Comparison of ENCODE assay signal across 16 mouse cellular contexts in the genomic region with DNA sequence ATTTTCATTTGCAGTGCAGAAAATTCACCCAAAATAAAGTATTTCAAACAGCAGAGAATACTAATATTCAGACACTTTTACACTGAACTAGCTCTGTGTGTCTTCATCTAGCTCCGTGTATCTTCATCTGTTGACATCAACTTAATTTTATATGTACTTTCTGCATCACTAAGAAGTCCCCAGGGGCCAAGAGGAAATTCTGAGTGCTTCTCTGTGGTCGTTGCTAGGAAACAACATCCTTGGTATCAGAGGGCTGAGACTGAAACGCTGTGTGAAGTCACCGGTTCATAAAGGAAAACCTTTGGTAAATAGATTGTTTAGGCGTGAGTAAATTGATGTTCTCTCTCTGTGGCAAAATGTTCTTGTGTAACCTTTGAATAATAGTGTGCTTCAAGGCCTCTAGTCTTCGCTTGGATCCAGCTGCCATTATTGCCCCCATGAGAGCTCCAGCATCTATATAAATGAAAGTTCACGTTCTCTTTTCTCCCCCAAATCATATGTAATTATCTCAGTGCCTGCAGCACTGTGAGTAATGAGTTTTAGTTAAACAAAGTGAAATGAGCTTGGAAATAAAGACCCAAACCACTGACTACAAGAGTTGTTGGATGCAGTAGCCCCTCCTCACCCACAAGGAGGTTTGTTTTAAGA.
DNase-seq lines count a peak whose midpoint lies in the region; ATAC-seq and TF ChIP-seq lines count a peak whose summit lies in the region.
"Had no signal": no experiment of that assay in that cellular context is flagged by ENCODE, and none has a peak within 500 bp of the region (broad histone marks: within the 10 kb centered on the region; RNA-seq: fewer than 3 reads in every experiment).

No protein-coding gene starts in this region.

- H3K27me3 ChIP-seq in midbrain, embryonic 11.5 days (ENCODE audit: control insufficient read depth, insufficient read depth, low read length), result no peaks in the 10 kb centered on the region
- H3K27me3 ChIP-seq in midbrain, embryonic 13.5 days, result no peaks in the 10 kb centered on the region
- H3K27me3 ChIP-seq in hindbrain, postnatal 0 days (ENCODE audit: insufficient read depth, low read length), result no peaks in the 10 kb centered on the region
- H3K27me3 ChIP-seq in kidney, adult 2 months (replicated peaks; ENCODE audit: control insufficient read depth, insufficient read depth, low read length), result no peaks in the 10 kb centered on the region
- H3K27me3 ChIP-seq: embryonic facial prominence, embryonic 13.5 days had no signal

- DNase-seq in midbrain, embryonic 11.5 days (ENCODE audit: low spot score, missing footprints), result peak; percentile 73
- DNase-seq in brain, adult 2 months (ENCODE audit: low read depth, low spot score), result peak; percentile 51
- peak; percentile 63 for DNase-seq in hindbrain, postnatal 0 days (ENCODE audit: low spot score)
- peak; percentile 27 for DNase-seq in retina, postnatal 1 day
- no peak for DNase-seq in gastrocnemius, adult 2 months
- DNase-seq in kidney, adult 2 months, result no peak
- DNase-seq: cerebellum, adult 11-12 months; gastrocnemius, postnatal 25 days; kidney, adult 11 months; thymus, adult 2 months had no signal

- H3K9me3 ChIP-seq in midbrain, embryonic 11.5 days (ENCODE audit: control insufficient read depth, low read length), result no peaks in the 10 kb centered on the region
- no peaks in the 10 kb centered on the region for H3K9me3 ChIP-seq in midbrain, embryonic 13.5 days
- H3K9me3 ChIP-seq in hindbrain, postnatal 0 days (ENCODE audit: low read length), result no peaks in the 10 kb centered on the region
- H3K9me3 ChIP-seq: embryonic facial prominence, embryonic 13.5 days had no signal

- TF ChIP-seq CTCF in hindbrain, postnatal 0 days (IDR thresholded peaks at IDR 0.05; ENCODE audit: low read depth), result no peak
- no peak for TF ChIP-seq CTCF in gastrocnemius, adult 2 months (IDR thresholded peaks at IDR 0.05)
- no peak for TF ChIP-seq CTCF in kidney, adult 2 months (conservative IDR thresholded peaks at IDR 0.05; ENCODE audit: insufficient read depth, insufficient read length, low read depth, low read length)

- no peaks in the 10 kb centered on the region for H3K36me3 ChIP-seq in midbrain, embryonic 11.5 days (ENCODE audit: control insufficient read depth, insufficient read depth, low read length)
- H3K36me3 ChIP-seq in midbrain, embryonic 13.5 days, result no peaks in the 10 kb centered on the region
- no peaks in the 10 kb centered on the region for H3K36me3 ChIP-seq in hindbrain, postnatal 0 days (ENCODE audit: insufficient read depth, low read length)
- no peaks in the 10 kb centered on the region for H3K36me3 ChIP-seq in kidney, adult 2 months (ENCODE audit: control insufficient read depth, insufficient read depth, low read length)
- H3K36me3 ChIP-seq: embryonic facial prominence, embryonic 13.5 days had no signal

- H3K9ac ChIP-seq in midbrain, embryonic 11.5 days (ENCODE audit: low read length), result no peak overlapping the region
- H3K9ac ChIP-seq in midbrain, embryonic 13.5 days (replicated peaks), result no peak overlapping the region
- H3K9ac ChIP-seq in hindbrain, postnatal 0 days (replicated peaks; ENCODE audit: low read length), result no peak overlapping the region
- H3K9ac ChIP-seq: embryonic facial prominence, embryonic 13.5 days; liver, embryonic 14.5 days had no signal

- no peak for TF ChIP-seq POLR2A in kidney, adult 2 months (IDR thresholded peaks at IDR 0.05; ENCODE audit: low read depth, low read length)

- H3K4me1 ChIP-seq in midbrain, embryonic 11.5 days (ENCODE audit: control insufficient read depth, insufficient read depth, low read length), result no peaks in the 10 kb centered on the region
- H3K4me1 ChIP-seq in midbrain, embryonic 13.5 days (replicated peaks), result 0 out of 2 replicates have a peak, but pooled peaks cover 5% of the 10 kb centered on the region
- H3K4me1 ChIP-seq in hindbrain, postnatal 0 days (ENCODE audit: insufficient read depth, low read length), result no peaks in the 10 kb centered on the region
- H3K4me1 ChIP-seq in kidney, adult 2 months (ENCODE audit: control insufficient read depth, insufficient read depth, low read length), result no peaks in the 10 kb centered on the region
- H3K4me1 ChIP-seq: embryonic facial prominence, embryonic 13.5 days had no signal

- peak; percentile 58; the same call in 1 of the 2 replicates for ATAC-seq in midbrain, embryonic 11.5 days (ENCODE audit: low FRiP score)
- ATAC-seq in midbrain, embryonic 13.5 days, result no peak
- 0 out of 2 replicates have a peak, but pooled peaks have one; percentile 53 for ATAC-seq in hindbrain, postnatal 0 days
- ATAC-seq: lung, postnatal 0 days; Patski had no signal

- H3K4me3 ChIP-seq in midbrain, embryonic 11.5 days (ENCODE audit: low read depth, low read length), result no peak overlapping the region
- H3K4me3 ChIP-seq in midbrain, embryonic 13.5 days (replicated peaks), result no peak overlapping the region
- no peak overlapping the region for H3K4me3 ChIP-seq in hindbrain, postnatal 0 days (ENCODE audit: low read length)
- no peak overlapping the region for H3K4me3 ChIP-seq in gastrocnemius, adult 2 months
- H3K4me3 ChIP-seq in kidney, adult 2 months (ENCODE audit: insufficient read depth, low read depth, low read length), result no peak overlapping the region
- H3K4me3 ChIP-seq: embryonic facial prominence, embryonic 13.5 days had no signal

- no peak overlapping the region for H3K27ac ChIP-seq in midbrain, embryonic 11.5 days (ENCODE audit: low read depth, low read length)
- H3K27ac ChIP-seq in midbrain, embryonic 13.5 days, result no peak overlapping the region
- H3K27ac ChIP-seq in hindbrain, postnatal 0 days, result no peak overlapping the region
- H3K27ac ChIP-seq in gastrocnemius, adult 2 months, result no peak overlapping the region
- H3K27ac ChIP-seq in kidney, adult 2 months (ENCODE audit: insufficient read depth, low read depth, low read length), result no peak overlapping the region
- H3K27ac ChIP-seq: embryonic facial prominence, embryonic 13.5 days; liver, embryonic 14.5 days had no signal

- H3K4me2 ChIP-seq in midbrain, embryonic 11.5 days, result no peak overlapping the region
- no peak overlapping the region for H3K4me2 ChIP-seq in midbrain, embryonic 13.5 days (replicated peaks)
- H3K4me2 ChIP-seq in hindbrain, postnatal 0 days (ENCODE audit: low read depth, low read length), result no peak overlapping the region
- H3K4me2 ChIP-seq: embryonic facial prominence, embryonic 13.5 days; heart, embryonic 11.5 days had no signal

- intact Hi-C loops in gastrocnemius, adult 2 months (cut with DNase I), result no loop called here

- 60% methylated on average over 7 of the region's 7 CpGs for WGBS in midbrain, embryonic 11.5 days
- WGBS in midbrain, embryonic 13.5 days, result 42% methylated on average over 7 of the region's 7 CpGs
- 21% methylated on average over 7 of the region's 7 CpGs for WGBS in hindbrain, postnatal 0 days
- WGBS in kidney, adult 2 months, result 71% methylated on average over 7 of the region's 7 CpGs

Comparison
In these comparisons a context has a peak if more than half of its experiments do, and no peak if none do; other contexts are left out.
1. DNase-seq: peak in midbrain, embryonic 11.5 days (single experiment), brain, adult 2 months (single experiment), hindbrain, postnatal 0 days (single experiment) and retina, postnatal 1 day (single experiment); none in gastrocnemius, adult 2 months (single experiment) and kidney, adult 2 months (single experiment).